Mouse (Mus musculus): ENCODE data around the gene 4930539E08Rik. TPM values are rescaled to one million over a fixed set of nuclear protein-coding genes. Genes with fewer than 3 reads are reported as not detected.

Gene 4930539E08Rik
- 0.10 to 0.21 TPM (median 0.15 TPM) in 4 replicates for total RNA-seq (2023; ENCODE audit: inconsistent age)

GRCm38 (mm10) chr17:28915060-28915628 is at the start of gene 4930539E08Rik:
Gene 4930539E08Rik, minus strand, starts transcription at chr17:28915324.

GRCm38 (mm10) chr17:28951831-28952799 is 37.0 kb upstream of the 4930539E08Rik start, which contains the start of gene Kctd20:
Gene Kctd20, plus strand, starts transcription at chr17:28951950.

GRCm38 (mm10) chr17:28943740-28944139 is 28.6 kb upstream of the 4930539E08Rik start, which contains the start of gene Pxt1:
Gene Pxt1, minus strand, starts transcription at chr17:28943840.

GRCm38 (mm10) chr17:28858205-28858604 is 56.9 kb downstream of the 4930539E08Rik start, which contains the start of gene Pnpla1:
Gene Pnpla1, plus strand, starts transcription at chr17:28858411.

Other genes starting within 250 kb of the 4930539E08Rik start
- gene Slc26a8, start 225.1 kb downstream of the 4930539E08Rik start, total RNA-seq (2023; ENCODE audit: inconsistent age): 0.74 to 1.6 TPM (median 1.3 TPM) in 4 replicates
- 94.1 to 103 TPM (median 95.3 TPM) in 4 replicates for gene Mapk14, start 224.0 kb downstream of the 4930539E08Rik start, total RNA-seq (2023; ENCODE audit: inconsistent age)
- 3.3 to 8.6 TPM (median 5.8 TPM) in 4 replicates for gene AC170998.1, start 189.2 kb downstream of the 4930539E08Rik start, total RNA-seq (2023; ENCODE audit: inconsistent age)
- gene Mapk13, start 146.0 kb downstream of the 4930539E08Rik start, total RNA-seq (2023; ENCODE audit: inconsistent age): 0.19 TPM in 1 of 4 replicates, not detected in the others
- 60.5 to 72.5 TPM (median 66.7 TPM) in 4 replicates for gene Brpf3, start 114.2 kb downstream of the 4930539E08Rik start, total RNA-seq (2023; ENCODE audit: inconsistent age)
- not detected in 4 replicates for gene Pnpla1, start 56.9 kb downstream of the 4930539E08Rik start, total RNA-seq (2023; ENCODE audit: inconsistent age)
- gene Pxt1, start 28.5 kb upstream of the 4930539E08Rik start, total RNA-seq (2023; ENCODE audit: inconsistent age): not detected in 4 replicates
- 78.3 to 82.9 TPM (median 80.2 TPM) in 4 replicates for gene Kctd20, start 36.6 kb upstream of the 4930539E08Rik start, total RNA-seq (2023; ENCODE audit: inconsistent age)
- 156 to 170 TPM (median 168 TPM) in 4 replicates for gene Stk38, start 92.7 kb upstream of the 4930539E08Rik start, total RNA-seq (2023; ENCODE audit: inconsistent age)
- 519 to 550 TPM (median 532 TPM) in 4 replicates for gene Srsf3, start 117.3 kb upstream of the 4930539E08Rik start, total RNA-seq (2023; ENCODE audit: inconsistent age)
- gene Cdkn1a, start 175.7 kb upstream of the 4930539E08Rik start, total RNA-seq (2023; ENCODE audit: inconsistent age): 2.7 to 4.3 TPM (median 3.6 TPM) in 4 replicates
- 0.27 to 1.1 TPM (median 0.64 TPM) in 4 replicates for gene Rab44, start 198.8 kb upstream of the 4930539E08Rik start, total RNA-seq (2023; ENCODE audit: inconsistent age)